Mouse (Mus musculus) activated CD4-positive, CD25-positive, alpha-beta regulatory T cell, adult 4 months (primary cell): Measurements from ENCODE around the gene Xpa. TPM values are rescaled to one million over a fixed set of nuclear protein-coding genes. Genes with fewer than 3 reads are reported as not detected.

Experiments
- ATAC-seq: one replicate; pipeline ENCODE4 v1.8.0; 2017
- polyA plus RNA-seq, 2 experiments: library from polyadenylated mRNA; unstranded; fragments of 100-300 nt; shearing (Covaris generic); gene quantifications; one replicate each; pipeline ENCODE4 v1.2.1; 2017

Xpa gene
- polyA plus RNA-seq, 2 experiments from 2014 or later, result 10.9 to 17.7 TPM

DNA sequence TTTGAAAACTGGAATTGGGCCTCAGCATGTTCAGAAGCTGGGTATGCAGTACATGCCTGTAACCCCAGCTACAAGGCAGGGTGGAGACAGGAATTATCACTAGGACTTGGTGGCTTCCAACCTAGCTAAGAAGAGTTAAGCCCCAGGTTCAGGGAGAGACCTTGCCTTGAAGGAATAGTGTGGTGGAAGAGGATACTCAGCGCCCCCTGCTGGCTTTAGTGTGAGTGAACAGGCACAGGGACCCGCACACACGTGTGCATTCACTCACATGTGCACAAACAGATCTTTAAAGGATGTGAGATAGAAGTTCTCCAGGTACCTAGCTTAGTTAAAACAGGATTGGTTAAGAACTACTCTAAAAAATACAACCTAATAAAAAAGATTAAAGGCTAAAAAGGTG, 51.8 kb downstream of the Xpa start:
- peak; percentile 19 for ATAC-seq

DNA sequence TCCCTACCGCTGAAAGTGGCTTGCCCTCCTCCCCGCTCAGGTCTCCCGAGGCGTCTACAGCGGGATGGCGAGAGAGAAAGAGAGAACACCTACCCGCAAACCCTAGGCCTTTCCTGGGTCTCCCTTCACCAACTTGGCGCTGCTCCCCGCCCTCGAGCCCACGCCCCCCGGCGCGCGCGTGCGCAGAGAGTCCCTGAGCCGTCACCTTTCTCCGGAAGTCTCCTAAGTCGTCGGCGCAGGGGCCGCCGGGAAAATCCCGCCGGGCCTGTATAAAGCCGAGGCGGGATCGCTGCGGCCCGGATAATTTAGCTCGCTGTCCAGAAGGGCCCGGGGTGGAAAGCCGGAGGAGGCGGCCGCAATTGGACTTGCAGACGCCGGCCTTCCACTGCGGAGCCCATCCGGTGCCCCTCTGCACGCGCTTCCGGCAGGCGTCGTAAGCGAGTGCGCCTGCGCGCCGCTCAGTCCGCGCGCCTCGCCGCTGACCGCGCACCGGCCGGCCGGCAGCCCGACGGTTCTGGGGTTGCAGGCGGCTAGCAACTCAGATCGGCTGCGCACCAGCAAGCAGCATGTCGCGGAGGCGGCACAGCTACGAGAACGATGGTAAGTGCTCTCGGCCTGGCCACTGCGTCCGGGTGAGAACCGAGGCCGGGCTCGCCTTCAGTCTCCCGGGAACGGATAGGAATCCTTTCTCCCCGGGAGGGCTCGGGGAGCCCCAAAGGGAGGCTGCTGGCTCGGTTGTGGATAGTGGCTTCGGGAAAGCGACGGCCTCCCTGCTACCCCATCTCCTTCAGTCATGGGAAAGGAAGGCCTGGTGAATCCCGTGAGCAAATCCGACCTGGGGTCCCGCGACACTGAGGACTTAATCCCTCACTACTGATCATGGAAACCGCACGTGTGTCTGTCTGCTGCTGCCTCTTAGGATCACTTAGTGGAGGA, 57.6 kb downstream of the Xpa start, which contains the start of the genes Ncbp1 and Tstd2:
Gene Ncbp1 (plus strand): TSS at position 327 of the 936 bp plus-strand sequence.
Gene Tstd2 (minus strand): TSS at position 408 of the 936 bp plus-strand sequence.
- peak; percentile 85 for ATAC-seq

DNA sequence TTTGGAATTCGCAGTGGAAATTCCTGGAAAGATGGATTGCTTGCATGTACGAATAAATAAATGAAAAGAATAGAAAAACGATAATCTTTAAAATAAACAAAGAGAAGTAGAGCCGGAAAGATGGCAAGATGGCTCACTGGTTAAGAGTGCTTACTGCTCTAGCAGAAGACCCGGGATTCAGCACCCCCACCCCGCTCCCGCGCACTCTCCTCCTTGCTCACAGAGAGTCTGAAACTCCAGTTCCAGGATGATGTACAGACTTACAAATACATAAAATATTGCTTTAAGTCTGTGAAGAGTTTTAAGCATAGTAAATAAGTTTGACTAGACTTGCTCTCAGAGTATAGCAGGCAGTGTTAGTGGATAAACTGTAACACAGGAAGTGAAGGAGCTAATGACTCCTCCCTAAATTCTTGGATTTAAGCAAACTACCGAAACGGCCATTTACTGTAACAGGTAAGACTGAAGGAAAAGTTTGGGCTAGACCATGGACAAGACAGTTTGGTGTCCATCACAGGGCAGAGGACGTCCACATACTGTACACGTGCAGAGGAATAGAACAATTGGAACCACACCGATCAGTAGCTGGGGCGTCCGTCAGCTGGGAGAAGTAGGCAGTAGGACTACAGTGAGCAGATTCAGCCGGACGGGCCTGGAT, 58.4 kb downstream of the Xpa start:
- ATAC-seq, result peak; percentile 41

DNA sequence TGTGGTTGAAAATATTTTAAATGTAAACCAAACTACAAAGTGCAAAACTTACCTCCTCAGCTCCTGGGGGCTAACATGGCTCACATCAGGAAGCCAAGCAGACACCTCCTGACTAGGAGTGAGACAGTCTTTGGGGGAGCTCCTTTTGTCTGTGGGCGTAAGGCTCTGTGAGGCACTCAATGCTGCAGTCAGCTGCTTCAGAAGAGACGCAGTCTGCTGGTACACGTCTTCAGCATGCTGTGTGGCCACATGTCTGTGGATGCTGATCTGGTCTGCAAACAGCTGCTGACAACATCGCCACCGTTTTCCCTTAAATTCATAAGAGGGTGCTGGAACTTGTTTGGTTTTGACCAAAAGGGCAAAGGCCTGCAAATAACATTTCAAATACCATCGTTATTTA, 64.3 kb downstream of the Xpa start:
- no peak for ATAC-seq

DNA sequence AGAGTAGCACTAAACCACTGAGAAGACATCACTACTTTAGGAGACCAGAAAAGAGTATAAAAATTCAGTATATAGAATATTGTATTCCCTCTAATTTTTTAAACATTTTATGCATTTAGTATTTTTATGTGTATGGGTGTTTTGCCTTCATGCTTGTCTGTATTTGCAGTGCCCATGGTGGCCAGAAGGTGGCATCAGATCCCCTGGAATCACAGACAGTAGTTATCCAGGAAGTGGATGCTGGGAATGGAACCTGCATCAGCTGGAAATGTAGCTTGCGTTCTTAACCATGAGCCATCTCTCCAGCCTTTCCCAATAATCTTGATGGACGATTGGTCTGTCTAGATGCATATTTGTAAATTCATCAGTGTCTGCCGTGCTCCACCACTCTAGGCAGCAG, 65.9 kb downstream of the Xpa start:
- ATAC-seq, result peak; percentile 53

DNA sequence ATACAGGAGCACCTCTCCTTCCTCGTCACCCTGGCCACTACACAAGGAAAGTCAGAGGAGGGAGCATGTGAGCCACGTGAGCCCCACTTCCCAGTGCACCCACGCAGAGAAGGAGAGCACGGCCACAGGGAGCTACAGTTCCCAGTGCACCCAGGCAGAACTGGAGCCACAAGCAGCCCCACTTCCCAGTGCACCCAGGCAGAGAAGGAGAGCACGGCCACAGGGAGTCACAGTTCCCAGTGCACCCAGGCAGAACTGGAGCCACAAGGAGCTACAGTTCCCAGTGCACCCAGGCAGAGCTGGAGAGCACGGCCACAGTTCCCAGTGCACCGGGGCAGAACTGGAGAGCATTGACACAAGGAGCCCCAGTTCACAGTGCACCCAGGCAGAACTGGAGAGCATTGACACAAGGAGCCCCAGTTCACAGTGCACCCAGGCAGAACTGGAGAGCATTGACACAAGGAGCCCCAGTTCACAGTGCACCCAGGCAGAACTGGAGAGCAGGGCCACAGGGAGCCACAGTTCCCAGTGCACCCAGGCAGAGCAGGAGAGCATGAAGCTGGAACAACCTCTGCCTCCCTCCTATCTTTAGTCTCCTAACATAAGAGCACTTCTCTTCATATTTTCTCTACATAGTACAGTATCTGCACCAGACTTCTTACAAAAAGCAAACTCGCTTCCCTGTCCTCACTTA, 66.7 kb downstream of the Xpa start:
- ATAC-seq, result no peak

DNA sequence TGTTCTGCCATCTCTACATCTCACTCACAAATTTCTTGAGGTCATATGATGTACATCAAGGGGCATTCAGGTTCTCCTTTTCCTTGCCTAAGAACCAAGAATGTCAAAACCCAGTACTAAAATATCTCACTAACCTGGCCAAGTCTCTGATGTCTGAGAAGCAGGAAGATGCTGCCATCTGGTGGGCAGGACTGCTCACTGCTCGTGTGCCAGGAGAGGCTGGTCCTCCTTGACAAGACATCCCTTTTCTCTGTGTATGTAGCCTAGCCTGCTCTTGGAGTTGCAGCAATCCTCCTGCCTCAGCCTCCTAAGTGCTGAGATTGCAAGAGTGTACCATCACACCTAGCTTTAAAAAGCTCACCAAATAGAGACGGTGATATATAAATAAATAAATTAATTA, 69.6 kb downstream of the Xpa start:
- ATAC-seq, result peak; percentile 80

DNA sequence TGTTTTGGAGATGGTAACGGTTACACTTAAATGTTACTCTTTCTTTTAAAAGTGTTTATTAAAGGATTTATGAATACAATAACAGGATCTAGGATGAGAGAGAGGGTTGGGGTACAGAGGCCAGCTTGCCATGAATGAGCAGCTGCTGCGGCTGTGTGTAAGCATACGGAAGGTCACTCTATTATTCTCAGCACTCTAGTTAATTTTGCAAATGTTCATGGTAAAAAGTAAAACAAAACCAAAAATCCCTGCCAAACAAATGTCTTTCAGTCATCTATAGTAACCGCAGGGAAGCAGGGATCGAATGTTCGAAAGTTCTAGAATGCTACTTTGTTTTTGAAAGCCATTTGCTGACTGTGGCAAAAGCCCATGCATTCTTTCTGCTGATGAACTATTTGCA, 72.8 kb downstream of the Xpa start:
- no peak for ATAC-seq

DNA sequence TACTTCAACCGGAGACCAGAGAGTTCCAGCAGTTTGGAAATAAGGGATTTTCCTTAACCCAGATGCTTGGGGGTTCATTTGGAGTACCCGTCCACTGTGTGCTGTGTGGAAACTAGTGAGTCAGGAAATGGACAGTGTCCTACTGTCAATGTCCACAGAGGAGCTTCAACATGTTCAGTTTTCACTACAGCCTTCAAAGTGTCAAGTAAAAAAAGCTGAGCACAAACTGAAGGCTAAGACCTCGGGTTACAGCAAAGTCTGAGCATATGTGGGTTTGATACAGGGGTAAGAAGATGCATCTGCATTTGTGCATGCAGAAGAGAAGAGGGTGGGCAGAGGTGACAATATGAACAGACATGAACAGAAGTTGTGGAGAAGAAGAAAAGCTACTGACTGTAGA, 75.3 kb downstream of the Xpa start:
- no peak for ATAC-seq

DNA sequence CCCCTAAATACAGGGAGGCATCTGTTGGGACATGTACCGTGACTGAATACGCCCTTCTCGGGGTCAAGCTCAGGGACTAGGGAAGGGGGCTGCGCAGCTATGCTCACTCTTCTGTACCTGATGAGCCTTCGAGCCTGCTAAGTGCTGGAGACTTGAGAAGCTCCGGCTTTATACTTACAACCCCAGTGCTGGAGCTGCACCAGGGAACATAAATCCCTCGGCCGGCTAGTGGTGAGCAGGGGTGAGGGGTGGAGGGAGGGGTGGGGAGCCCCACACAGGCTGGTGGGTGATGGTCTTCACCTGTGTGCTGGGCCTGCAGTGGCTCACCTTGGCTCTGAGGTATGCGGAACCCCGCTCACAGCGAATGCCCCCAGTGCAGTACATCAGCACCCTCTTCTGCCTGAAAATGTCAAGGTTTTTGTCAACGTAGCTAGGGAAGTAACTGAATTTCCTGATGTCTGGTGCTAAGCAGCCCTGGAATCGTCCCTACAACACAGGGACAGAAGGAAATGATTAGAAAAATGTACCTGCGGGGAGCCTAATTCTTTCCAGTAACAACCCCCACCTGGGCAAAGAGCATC, 76.5 kb downstream of the Xpa start:
- ATAC-seq, result no peak

DNA sequence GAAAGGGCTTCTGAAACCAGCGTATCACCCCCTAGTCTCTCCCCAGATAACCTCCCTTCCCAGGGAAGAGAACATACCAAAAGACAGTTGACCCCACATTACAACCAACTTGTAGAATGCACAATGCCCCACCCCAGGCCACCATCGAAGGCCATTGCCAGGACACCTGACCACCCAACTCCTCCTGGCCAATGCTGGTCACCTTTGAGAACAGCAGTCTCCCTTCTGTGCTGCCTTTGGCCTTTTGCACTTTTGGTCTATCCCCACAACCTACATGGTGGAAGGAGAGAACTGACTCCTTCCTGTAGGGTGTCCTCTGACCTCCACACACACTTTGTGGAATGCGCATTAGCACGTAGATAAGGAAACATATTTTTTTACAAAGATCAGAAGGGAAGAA, 78.6 kb downstream of the Xpa start:
- no peak for ATAC-seq

DNA sequence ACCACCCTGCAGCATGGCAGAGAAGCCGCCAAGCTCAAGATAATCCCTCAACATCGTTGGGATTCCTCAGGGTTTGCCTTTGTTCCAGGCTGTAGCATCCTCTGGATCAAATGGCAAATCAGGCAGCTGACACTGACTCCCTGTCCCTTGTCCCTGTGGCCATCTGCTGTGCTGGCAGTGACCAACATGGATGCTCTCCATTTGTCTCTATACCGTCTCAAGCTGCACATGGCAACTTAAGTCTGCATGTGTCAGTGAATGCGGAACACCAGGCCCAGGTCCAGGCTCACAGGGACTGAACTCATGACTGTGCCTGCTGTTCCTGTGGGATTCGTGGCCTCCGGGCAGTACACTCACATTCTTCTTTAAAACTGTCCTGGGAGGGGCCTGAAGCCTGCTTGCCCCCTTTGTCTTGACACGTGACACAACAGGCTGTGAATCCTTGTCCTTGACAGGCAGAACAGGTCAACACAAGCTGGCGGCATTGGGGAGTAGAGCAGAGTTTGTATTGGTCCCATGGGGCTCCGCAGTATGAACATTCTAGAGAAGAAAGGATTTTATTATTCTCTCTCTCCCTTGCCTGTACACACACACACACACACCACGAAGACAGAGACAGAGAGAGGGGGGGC, 79.5 kb downstream of the Xpa start:
- no peak for ATAC-seq

DNA sequence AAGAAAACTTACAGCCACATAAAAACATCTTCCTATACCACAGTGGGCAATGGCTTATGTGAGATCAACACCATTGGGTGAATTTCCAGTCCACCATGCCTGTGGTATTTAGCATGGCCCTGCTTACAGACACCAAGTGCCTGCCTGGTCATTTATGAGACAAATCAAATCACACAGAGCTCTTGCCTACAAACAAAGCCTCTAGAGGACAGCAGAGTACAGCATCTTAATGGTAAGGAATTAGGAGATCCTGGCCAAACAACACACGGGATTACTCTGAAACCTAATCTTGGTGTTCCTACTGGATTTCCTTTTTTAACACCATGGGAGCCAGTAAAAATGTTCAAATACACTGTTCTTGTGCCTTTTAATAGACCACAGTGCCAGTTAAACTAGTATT, 80.8 kb downstream of the Xpa start:
- ATAC-seq, result no peak

DNA sequence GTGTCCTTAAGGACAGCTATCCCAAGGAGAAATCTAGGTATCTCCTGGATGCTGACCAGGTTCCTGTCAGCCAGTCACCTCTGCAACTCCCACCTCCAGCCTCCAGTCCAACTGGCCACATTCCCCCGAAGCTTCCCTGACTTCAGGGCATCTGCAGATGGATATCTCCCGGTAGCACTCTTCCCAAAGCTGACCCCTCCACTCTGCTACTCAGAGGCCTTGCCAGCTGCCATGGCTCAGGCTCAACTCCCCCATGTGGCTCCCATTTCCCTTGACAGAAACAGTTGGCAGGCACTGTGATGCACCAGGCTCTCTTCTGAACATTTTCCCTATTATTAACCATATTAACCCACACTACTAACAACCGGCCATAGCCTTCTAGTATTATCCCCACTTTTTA, 84.8 kb downstream of the Xpa start:
- ATAC-seq, result no peak

DNA sequence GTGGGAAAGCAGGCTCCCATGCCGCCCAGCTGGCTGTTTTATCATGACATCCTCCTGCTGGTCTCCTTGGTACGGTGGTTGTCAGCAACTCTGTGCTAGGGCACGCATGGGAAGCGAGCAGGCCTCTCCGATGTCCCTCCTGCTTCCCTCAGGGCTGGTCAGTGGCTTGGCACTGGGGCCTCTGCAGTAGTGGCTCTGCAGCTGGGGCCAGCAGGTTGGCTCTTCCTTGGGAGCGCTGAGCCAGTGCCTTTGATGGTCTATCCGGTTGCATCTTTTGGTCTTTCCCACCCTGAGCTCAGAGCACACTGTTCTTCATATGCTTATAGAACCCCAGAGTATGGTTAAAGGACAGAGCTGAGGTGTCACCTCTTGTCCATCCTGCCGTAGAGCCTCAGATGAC, 86.0 kb downstream of the Xpa start:
- no peak for ATAC-seq

Other genes with a start within 250 kb of the Xpa start
- gene Tdrd7, start 231.0 kb downstream of the Xpa start, polyA plus RNA-seq, result 1 to 10 TPM in 1 of 2 experiments, under 1 TPM in 1; 0.61 to 3.5 TPM
- gene Tmod1, start 157.4 kb downstream of the Xpa start, polyA plus RNA-seq, result 1 to 10 TPM; 1.6 to 4.0 TPM
- gene Ncbp1, start 57.7 kb downstream of the Xpa start, polyA plus RNA-seq, result 10 to 100 TPM; 38.2 to 44.5 TPM
- gene Tstd2, start 57.6 kb downstream of the Xpa start, polyA plus RNA-seq, result 10 to 100 TPM; 26.4 to 26.6 TPM
- not detected for gene Foxe1, start 147.3 kb upstream of the Xpa start, polyA plus RNA-seq
- gene Trmo, start 193.1 kb upstream of the Xpa start, polyA plus RNA-seq, result 10 to 100 TPM; 10.9 to 16.3 TPM
- gene Hemgn, start 217.2 kb upstream of the Xpa start, polyA plus RNA-seq, result 1 to 10 TPM in 1 of 2 experiments, under 1 TPM in 1; 0.93 to 2.7 TPM